Mouse (Mus musculus) forebrain, embryonic 14.5 days (tissue): ENCODE measurements around the gene Nucb2. TPM values are rescaled to one million over a fixed set of nuclear protein-coding genes. Genes with fewer than 3 reads are reported as not detected.

Experiments used
- ATAC-seq: fragments of 200-750 bp; cut with Nextera tagmentation; 2 replicates; pipeline ENCODE4 v1.8.0; 2017; ENCODE audit warnings: mild to moderate bottlenecking, moderate library complexity
- DNase-seq: peaks from one replicate; pipeline ENCODE4 v3.0.0-alpha.2; 2015; ENCODE audit warnings: low spot score
- H3K27ac ChIP-seq: fragments of 300-500 bp; sonication (generic); 2 replicates; pipeline ENCODE4 v1.5.1; 2014; ENCODE audit warnings: low read depth, mild to moderate bottlenecking, control low read depth, low read length, moderate library complexity
- H3K27me3 ChIP-seq: fragments of 300-500 bp; sonication (generic); replicated peaks from 2 replicates; pipeline ENCODE4 v1.6.1; 2014; ENCODE audit warnings: low read length, control low read depth, mixed read lengths; ENCODE audit not compliant: control insufficient read depth, insufficient read depth
- H3K36me3 ChIP-seq: fragments of 300-500 bp; sonication (generic); 2 replicates; pipeline ENCODE4 v1.6.1; 2014; ENCODE audit warnings: low read length, control low read depth; ENCODE audit not compliant: control insufficient read depth, insufficient read depth
- H3K4me1 ChIP-seq: fragments of 300-500 bp; sonication (generic); 2 replicates; pipeline ENCODE4 v1.6.1; 2014; ENCODE audit warnings: antibody characterized with exemption, low read length, control low read depth; ENCODE audit not compliant: control insufficient read depth, insufficient read depth
- H3K4me2 ChIP-seq: fragments of 300-500 bp; sonication (generic); 2 replicates; pipeline ENCODE4 v1.6.1; 2014; ENCODE audit warnings: mild to moderate bottlenecking, control low read depth, low read length
- H3K4me3 ChIP-seq: fragments of 300-500 bp; sonication (generic); 2 replicates; pipeline ENCODE4 v1.5.1; 2014; ENCODE audit warnings: low read depth, low read length, control low read depth
- H3K9ac ChIP-seq: fragments of 300-500 bp; sonication (generic); 2 replicates; pipeline ENCODE4 v1.6.1; 2014; ENCODE audit warnings: mild to moderate bottlenecking, low read length, control low read depth, moderate library complexity
- H3K9me3 ChIP-seq: fragments of 300-500 bp; sonication (generic); replicated peaks from 2 replicates; pipeline ENCODE4 v1.6.1; 2016; ENCODE audit warnings: low read length, control low read depth, mixed read lengths; ENCODE audit not compliant: control insufficient read depth
- WGBS: fragments of 180-500 bp; shearing (Covaris S2); extraction: QIAGEN DNeasy Blood & Tissue Kit; methylation state at CpG from one replicate; pipeline ENCODE4 v1.1.7; 2014; 5-methylcytosine and 5-hydroxymethylcytosine counted together
- polyA plus RNA-seq: library from polyadenylated mRNA; unstranded; fragments of >200 nt; fragmentation: Nextera tagmentation; extraction: Ambion mirVana; gene quantifications from 2 replicates; pipeline ENCODE4 v1.2.1, GENCODE M21; 2014

The Nucb2 gene
- polyA plus RNA-seq, 1 experiment from 2014 or later: 19.4 TPM

GRCm38 (mm10) chr7:116515059-116515458 lies 10.9 kb downstream of the Nucb2 start:
- 89% methylated on average over 7 of the region's 7 CpGs for WGBS
- Histone ChIP-seq H3K36me3 (0 out of 2 replicates have a peak, but pooled peaks cover 5% of the 10 kb centered on the region), H3K4me1 (no peaks in the 10 kb centered on the region), H3K27me3 (no peaks in the 10 kb centered on the region), H3K27ac (no peak overlapping the region), H3K4me2 (no peak overlapping the region), H3K9ac (no peak overlapping the region), H3K4me3 (no peak overlapping the region), H3K9me3 (no peaks in the 10 kb centered on the region)
- DNase-seq (no peak), ATAC-seq (no peak)

GRCm38 (mm10) chr7:116515514-116516135 lies 11.5 kb downstream of the Nucb2 start:
- Histone ChIP-seq H3K27me3 (no peaks in the 10 kb centered on the region), H3K27ac (no peak overlapping the region), H3K36me3 (0 out of 2 replicates have a peak, but pooled peaks cover 3% of the 10 kb centered on the region), H3K4me1 (no peaks in the 10 kb centered on the region), H3K4me2 (no peak overlapping the region), H3K9ac (no peak overlapping the region), H3K4me3 (no peak overlapping the region), H3K9me3 (no peaks in the 10 kb centered on the region)
- DNase-seq (no peak), ATAC-seq (no peak)
- WGBS: 85% methylated on average over 13 of the region's 13 CpGs

GRCm38 (mm10) chr7:116517240-116517639 lies 13.1 kb downstream of the Nucb2 start:
- WGBS: 74% methylated on average over 5 of the region's 5 CpGs
- Histone ChIP-seq H3K4me1 (no peaks in the 10 kb centered on the region), H3K27me3 (no peaks in the 10 kb centered on the region), H3K9me3 (no peaks in the 10 kb centered on the region), H3K36me3 (peaks cover 7% of the 10 kb centered on the region; the same call in 1 of the 2 replicates), H3K9ac (no peak overlapping the region), H3K4me2 (no peak overlapping the region), H3K27ac (0 out of 2 replicates have a peak overlapping the region, but pooled peaks have one; percentile 9), H3K4me3 (no peak overlapping the region)
- no peak for DNase-seq
- no peak for ATAC-seq

GRCm38 (mm10) chr7:116518155-116518554 lies 14.0 kb downstream of the Nucb2 start:
- Histone ChIP-seq H3K9ac (no peak overlapping the region), H3K27me3 (no peaks in the 10 kb centered on the region), H3K36me3 (peaks cover 10% of the 10 kb centered on the region; the same call in 1 of the 2 replicates), H3K4me2 (no peak overlapping the region), H3K4me1 (no peaks in the 10 kb centered on the region), H3K4me3 (no peak overlapping the region), H3K27ac (no peak overlapping the region), H3K9me3 (no peaks in the 10 kb centered on the region)
- WGBS: 88% methylated on average over 5 of the region's 5 CpGs
- DNase-seq (no peak), ATAC-seq (no peak)

- Histone ChIP-seq H3K9me3 (no peaks in the 10 kb centered on the region), H3K4me1 (no peaks in the 10 kb centered on the region), H3K4me2 (no peak overlapping the region), H3K9ac (no peak overlapping the region), H3K27me3 (no peaks in the 10 kb centered on the region), H3K4me3 (no peak overlapping the region), H3K36me3 (peaks cover 21% of the 10 kb centered on the region), H3K27ac (no peak overlapping the region)
- 72% methylated on average over 3 of the region's 3 CpGs for WGBS
- ATAC-seq (no peak), DNase-seq (peak; percentile 51)
These were observed 15.6 kb downstream of the Nucb2 start for GRCm38 (mm10) chr7:116519805-116520204.

GRCm38 (mm10) chr7:116524577-116524976 lies 20.4 kb downstream of the Nucb2 start:
- no peaks in the 10 kb centered on the region for H3K27me3 ChIP-seq
- H3K36me3 ChIP-seq: peaks cover 51% of the 10 kb centered on the region
- H3K27ac ChIP-seq: no peak overlapping the region
- no peak overlapping the region for H3K4me2 ChIP-seq
- DNase-seq: no peak
- no peaks in the 10 kb centered on the region for H3K9me3 ChIP-seq
- 95% methylated on average over 2 of the region's 2 CpGs for WGBS
- H3K4me1 ChIP-seq: no peaks in the 10 kb centered on the region
- no peak overlapping the region for H3K4me3 ChIP-seq
- no peak for ATAC-seq
- H3K9ac ChIP-seq: no peak overlapping the region

GRCm38 (mm10) chr7:116529793-116530192 lies 25.6 kb downstream of the Nucb2 start:
- Histone ChIP-seq H3K4me1 (no peaks in the 10 kb centered on the region), H3K4me2 (no peak overlapping the region), H3K27me3 (no peaks in the 10 kb centered on the region), H3K36me3 (peaks cover 46% of the 10 kb centered on the region), H3K9me3 (no peaks in the 10 kb centered on the region), H3K27ac (no peak overlapping the region), H3K4me3 (no peak overlapping the region), H3K9ac (no peak overlapping the region)
- no peak for ATAC-seq
- no peak for DNase-seq
- 87% methylated on average over 4 of the region's 4 CpGs for WGBS

GRCm38 (mm10) chr7:116530470-116530869 lies 26.3 kb downstream of the Nucb2 start:
- DNase-seq (no peak), ATAC-seq (no peak)
- WGBS: 97% methylated on average over 5 of the region's 5 CpGs
- Histone ChIP-seq H3K9me3 (no peaks in the 10 kb centered on the region), H3K4me1 (no peaks in the 10 kb centered on the region), H3K27ac (no peak overlapping the region), H3K9ac (no peak overlapping the region), H3K4me3 (no peak overlapping the region), H3K4me2 (no peak overlapping the region), H3K36me3 (peaks cover 40% of the 10 kb centered on the region; the same call in 1 of the 2 replicates), H3K27me3 (no peaks in the 10 kb centered on the region)

- peak; percentile 75 for ATAC-seq
- H3K4me1 ChIP-seq: no peaks in the 10 kb centered on the region
- peaks cover 38% of the 10 kb centered on the region for H3K36me3 ChIP-seq
- no peak overlapping the region for H3K4me3 ChIP-seq
- WGBS: 76% methylated on average over 4 of the region's 4 CpGs
- no peaks in the 10 kb centered on the region for H3K9me3 ChIP-seq
- no peak overlapping the region for H3K4me2 ChIP-seq
- H3K9ac ChIP-seq: no peak overlapping the region
- no peaks in the 10 kb centered on the region for H3K27me3 ChIP-seq
- H3K27ac ChIP-seq: no peak overlapping the region
- DNase-seq: peak; percentile 70
These were observed 27.1 kb downstream of the Nucb2 start for GRCm38 (mm10) chr7:116531311-116531710.
